Mouse (Mus musculus): Measurements from ENCODE around the gene Emg1.

- TF ChIP-seq CTCF (IDR thresholded peaks at IDR 0.05; ENCODE audit: borderline replicate concordance, extremely low read depth, insufficient read depth, insufficient read length) (no peak), POLR2A (IDR thresholded peaks at IDR 0.05; ENCODE audit: borderline replicate concordance, extremely low read depth, insufficient read depth, insufficient read length, poor library complexity, severe bottlenecking) (no peak)
Observed at GRCm38 (mm10) chr6:124722876-124723473, 11.0 kb upstream of the Emg1 start.
